Mouse (Mus musculus): ENCODE data around the gene Smad9. TPM values are rescaled to one million over a fixed set of nuclear protein-coding genes. Genes with fewer than 3 reads are reported as not detected.

The Smad9 gene
- polyA plus RNA-seq (2015; fragmentation: Nextera tagmentation; extraction: Ambion mirVana): 0.44 and 0.70 TPM in 2 replicates

GRCm38 (mm10) chr3:54755145-54756041, at the start of gene Smad9:
Smad9 (plus strand) TSS chr3:54755582.
- Histone ChIP-seq H3K4me1 (replicated peaks) (peaks cover 22% of the 10 kb centered on the region), H3K9me3 (no peaks in the 10 kb centered on the region), H3K27ac (replicated peaks) (peak within 1 kb of the TSS; percentile 63), H3K27me3 (peaks cover 11% of the 10 kb centered on the region), H3K36me3 (peaks cover 19% of the 10 kb centered on the region), H3K9ac (peak within 1 kb of the TSS; percentile 83), H3K4me3 (peak within 1 kb of the TSS; percentile 68), H3K4me2 (peak within 1 kb of the TSS; percentile 100)
- ATAC-seq (ENCODE audit: low read depth): peak; percentile 90
- WGBS: under 1% methylated on average over 65 of the region's 66 CpGs

- Histone ChIP-seq H3K4me1 (replicated peaks) (no peaks in the 10 kb centered on the region), H3K9ac (no peak overlapping the region), H3K9me3 (no peaks in the 10 kb centered on the region), H3K27me3 (no peaks in the 10 kb centered on the region), H3K27ac (replicated peaks) (no peak overlapping the region), H3K36me3 (peaks cover 87% of the 10 kb centered on the region), H3K4me3 (no peak overlapping the region), H3K4me2 (no peak overlapping the region)
- 93% methylated on average over 9 of the region's 9 CpGs for WGBS
- no peak for ATAC-seq (ENCODE audit: low read depth)
Observed at GRCm38 (mm10) chr3:54708972-54709371, 46.4 kb upstream of the Smad9 start.

GRCm38 (mm10) chr3:54714253-54714652, 41.1 kb upstream of the Smad9 start, which contains the start of gene Gm21958:
Gm21958 (minus strand) TSS chr3:54714353.
- no peak within 1 kb of the TSS for H3K4me2 ChIP-seq
- peaks cover 80% of the 10 kb centered on the region for H3K36me3 ChIP-seq
- no peaks in the 10 kb centered on the region for H3K27me3 ChIP-seq
- H3K4me1 ChIP-seq (replicated peaks): no peaks in the 10 kb centered on the region
- no peaks in the 10 kb centered on the region for H3K9me3 ChIP-seq
- WGBS: 93% methylated on average over 6 of the region's 6 CpGs
- H3K9ac ChIP-seq: no peak within 1 kb of the TSS
- H3K4me3 ChIP-seq: no peak within 1 kb of the TSS
- H3K27ac ChIP-seq (replicated peaks): no peak within 1 kb of the TSS
- no peak for ATAC-seq (ENCODE audit: low read depth)

GRCm38 (mm10) chr3:54715461-54715860, 39.9 kb upstream of the Smad9 start:
- H3K9me3 ChIP-seq: no peaks in the 10 kb centered on the region
- no peak overlapping the region for H3K9ac ChIP-seq
- H3K27ac ChIP-seq (replicated peaks): no peak overlapping the region
- peaks cover 73% of the 10 kb centered on the region for H3K36me3 ChIP-seq
- no peak overlapping the region for H3K4me3 ChIP-seq
- no peaks in the 10 kb centered on the region for H3K27me3 ChIP-seq
- 93% methylated on average over 6 of the region's 6 CpGs for WGBS
- no peak for ATAC-seq (ENCODE audit: low read depth)
- H3K4me1 ChIP-seq (replicated peaks): no peaks in the 10 kb centered on the region
- no peak overlapping the region for H3K4me2 ChIP-seq

GRCm38 (mm10) chr3:54717348-54717747, 38.0 kb upstream of the Smad9 start:
- Histone ChIP-seq H3K9me3 (no peaks in the 10 kb centered on the region), H3K4me3 (no peak overlapping the region), H3K9ac (no peak overlapping the region), H3K27ac (replicated peaks) (no peak overlapping the region), H3K4me1 (replicated peaks) (no peaks in the 10 kb centered on the region), H3K36me3 (peaks cover 73% of the 10 kb centered on the region), H3K27me3 (no peaks in the 10 kb centered on the region), H3K4me2 (no peak overlapping the region)
- ATAC-seq (ENCODE audit: low read depth): no peak
- 78% methylated on average over 6 of the region's 6 CpGs for WGBS

GRCm38 (mm10) chr3:54718947-54719346, 36.4 kb upstream of the Smad9 start:
- WGBS: 65% methylated on average over 3 of the region's 3 CpGs
- H3K4me3 ChIP-seq: no peak overlapping the region
- H3K27me3 ChIP-seq: no peaks in the 10 kb centered on the region
- H3K36me3 ChIP-seq: peaks cover 80% of the 10 kb centered on the region
- H3K27ac ChIP-seq (replicated peaks): no peak overlapping the region
- no peaks in the 10 kb centered on the region for H3K4me1 ChIP-seq (replicated peaks)
- ATAC-seq (ENCODE audit: low read depth): no peak
- no peak overlapping the region for H3K9ac ChIP-seq
- H3K9me3 ChIP-seq: no peaks in the 10 kb centered on the region
- H3K4me2 ChIP-seq: no peak overlapping the region

GRCm38 (mm10) chr3:54723741-54724500, 31.5 kb upstream of the Smad9 start:
- no peak for ATAC-seq (ENCODE audit: low read depth)
- Histone ChIP-seq H3K27me3 (no peaks in the 10 kb centered on the region), H3K4me3 (no peak overlapping the region), H3K4me2 (no peak overlapping the region), H3K9ac (no peak overlapping the region), H3K9me3 (no peaks in the 10 kb centered on the region), H3K4me1 (replicated peaks) (no peaks in the 10 kb centered on the region), H3K27ac (replicated peaks) (no peak overlapping the region), H3K36me3 (peaks cover 71% of the 10 kb centered on the region)
- WGBS: 84% methylated on average over 10 of the region's 10 CpGs

- H3K36me3 ChIP-seq: peaks cover 78% of the 10 kb centered on the region
- H3K27me3 ChIP-seq: no peaks in the 10 kb centered on the region
- no peak for ATAC-seq (ENCODE audit: low read depth)
- H3K4me2 ChIP-seq: no peak overlapping the region
- H3K9ac ChIP-seq: no peak overlapping the region
- H3K27ac ChIP-seq (replicated peaks): no peak overlapping the region
- no peaks in the 10 kb centered on the region for H3K9me3 ChIP-seq
- 75% methylated on average over 2 of the region's 2 CpGs for WGBS
- H3K4me3 ChIP-seq: no peak overlapping the region
- no peaks in the 10 kb centered on the region for H3K4me1 ChIP-seq (replicated peaks)
Observed at GRCm38 (mm10) chr3:54725344-54725743, 30.0 kb upstream of the Smad9 start.

- no peaks in the 10 kb centered on the region for H3K9me3 ChIP-seq
- WGBS: 96% methylated on average over 2 of the region's 2 CpGs
- no peak overlapping the region for H3K27ac ChIP-seq (replicated peaks)
- no peaks in the 10 kb centered on the region for H3K27me3 ChIP-seq
- ATAC-seq (ENCODE audit: low read depth): no peak
- H3K4me2 ChIP-seq: no peak overlapping the region
- H3K9ac ChIP-seq: no peak overlapping the region
- H3K4me3 ChIP-seq: no peak overlapping the region
- peaks cover 77% of the 10 kb centered on the region for H3K36me3 ChIP-seq
- no peaks in the 10 kb centered on the region for H3K4me1 ChIP-seq (replicated peaks)
Observed at GRCm38 (mm10) chr3:54727588-54727987, 27.8 kb upstream of the Smad9 start.

GRCm38 (mm10) chr3:54728100-54728499, 27.3 kb upstream of the Smad9 start:
- Histone ChIP-seq H3K27ac (replicated peaks) (no peak overlapping the region), H3K9me3 (no peaks in the 10 kb centered on the region), H3K4me3 (no peak overlapping the region), H3K27me3 (no peaks in the 10 kb centered on the region), H3K4me1 (replicated peaks) (peaks cover 4% of the 10 kb centered on the region; the same call in 1 of the 2 replicates), H3K9ac (no peak overlapping the region), H3K36me3 (peaks cover 76% of the 10 kb centered on the region), H3K4me2 (no peak overlapping the region)
- WGBS: 94% methylated on average over 6 of the region's 6 CpGs
- no peak for ATAC-seq (ENCODE audit: low read depth)

GRCm38 (mm10) chr3:54731626-54732150, 23.7 kb upstream of the Smad9 start:
- Histone ChIP-seq H3K27me3 (no peaks in the 10 kb centered on the region), H3K9me3 (no peaks in the 10 kb centered on the region), H3K4me2 (no peak overlapping the region), H3K36me3 (peaks cover 59% of the 10 kb centered on the region), H3K9ac (no peak overlapping the region), H3K4me1 (replicated peaks) (peaks cover 20% of the 10 kb centered on the region), H3K27ac (replicated peaks) (no peak overlapping the region), H3K4me3 (no peak overlapping the region)
- WGBS: 83% methylated on average over 8 of the region's 8 CpGs
- ATAC-seq (ENCODE audit: low read depth): no peak

GRCm38 (mm10) chr3:54732371-54732770, 23.0 kb upstream of the Smad9 start:
- no peak overlapping the region for H3K9ac ChIP-seq
- 92% methylated on average over 4 of the region's 4 CpGs for WGBS
- no peaks in the 10 kb centered on the region for H3K9me3 ChIP-seq
- no peak for ATAC-seq (ENCODE audit: low read depth)
- H3K36me3 ChIP-seq: peaks cover 53% of the 10 kb centered on the region
- H3K4me1 ChIP-seq (replicated peaks): peaks cover 20% of the 10 kb centered on the region
- no peak overlapping the region for H3K27ac ChIP-seq (replicated peaks)
- H3K4me2 ChIP-seq: no peak overlapping the region
- no peaks in the 10 kb centered on the region for H3K27me3 ChIP-seq
- no peak overlapping the region for H3K4me3 ChIP-seq
